Comparison of ENCODE assay signal across 9 mouse cellular contexts in genomic region chr11:118908431-118908980, GRCm38 (mm10). TPM values are rescaled to one million over a fixed set of nuclear protein-coding genes. Genes with fewer than 3 reads are reported as not detected.
DNase-seq lines count a peak whose midpoint lies in the region; ATAC-seq and TF ChIP-seq lines count a peak whose summit lies in the region.
"Had no signal": no experiment of that assay in that cellular context is flagged by ENCODE, and none has a peak within 500 bp of the region (broad histone marks: within the 10 kb centered on the region; RNA-seq: fewer than 3 reads in every experiment).

No protein-coding gene starts in this region.

- H3K9ac ChIP-seq in heart, embryonic 11.5 days (ENCODE audit: low read depth, low read length) = no peak overlapping the region
- H3K9ac ChIP-seq in embryonic facial prominence, embryonic 14.5 days (ENCODE audit: low read depth, low read length) = peak overlapping the region; percentile 57
- peak overlapping the region; percentile 12; the same call in 1 of the 2 replicates for H3K9ac ChIP-seq in limb, embryonic 14.5 days (ENCODE audit: low read depth, low read length, severe bottlenecking)

- ATAC-seq in heart, embryonic 11.5 days (replicated peaks; ENCODE audit: insufficient number of reproducible peaks, low FRiP score, low TSS enrichment) = 0 out of 2 replicates have a peak, but pooled peaks have one; percentile 12
- ATAC-seq in embryonic facial prominence, embryonic 14.5 days (ENCODE audit: low read depth) = no peak
- no peak for ATAC-seq in limb, embryonic 14.5 days (ENCODE audit: low FRiP score, low read depth)
- ATAC-seq in monocyte, adult 5-6 weeks (replicated peaks; ENCODE audit: insufficient number of reproducible peaks, low FRiP score, low TSS enrichment, poor library complexity, severe bottlenecking) = no peak

- H3K36me3 ChIP-seq in heart, embryonic 11.5 days (ENCODE audit: control insufficient read depth, insufficient read depth, low read length) = no peaks in the 10 kb centered on the region
- H3K36me3 ChIP-seq in E14TG2a.4 (ENCODE audit: insufficient read depth, low read length) = no peaks in the 10 kb centered on the region
- H3K36me3 ChIP-seq in embryonic facial prominence, embryonic 14.5 days (ENCODE audit: control insufficient read depth, insufficient read depth, low read length) = no peaks in the 10 kb centered on the region
- H3K36me3 ChIP-seq in limb, embryonic 14.5 days (ENCODE audit: control insufficient read depth, insufficient read depth, low read length) = no peaks in the 10 kb centered on the region

- TF ChIP-seq CTCF in E14TG2a.4 (conservative IDR thresholded peaks at IDR 0.05; ENCODE audit: low read length) = no peak

- peaks cover 67% of the 10 kb centered on the region for H3K27me3 ChIP-seq in heart, embryonic 11.5 days (ENCODE audit: control insufficient read depth, insufficient read depth, low read length)
- peaks cover 90% of the 10 kb centered on the region for H3K27me3 ChIP-seq in E14TG2a.4 (ENCODE audit: insufficient read depth, low read length)
- peaks cover 72% of the 10 kb centered on the region for H3K27me3 ChIP-seq in embryonic facial prominence, embryonic 14.5 days (replicated peaks; ENCODE audit: control insufficient read depth, insufficient read depth, low read length)
- peaks cover 41% of the 10 kb centered on the region for H3K27me3 ChIP-seq in limb, embryonic 14.5 days (ENCODE audit: control insufficient read depth, insufficient read depth, low read length)

- H3K4me2 ChIP-seq in heart, embryonic 11.5 days = peak overlapping the region; percentile 76
- peak overlapping the region; percentile 94 for H3K4me2 ChIP-seq in embryonic facial prominence, embryonic 14.5 days (ENCODE audit: low read depth, low read length)
- H3K4me2 ChIP-seq in limb, embryonic 14.5 days (replicated peaks; ENCODE audit: low read depth, low read length, severe bottlenecking) = peak overlapping the region; percentile 99

- H3K4me3 ChIP-seq in heart, embryonic 11.5 days (ENCODE audit: low read depth, low read length) = peak overlapping the region; percentile 51
- H3K4me3 ChIP-seq in E14TG2a.4 (replicated peaks; ENCODE audit: low read length) = peak overlapping the region; percentile 72
- peak overlapping the region; percentile 48 for H3K4me3 ChIP-seq in embryonic facial prominence, embryonic 14.5 days (ENCODE audit: low read depth, low read length)
- H3K4me3 ChIP-seq in limb, embryonic 14.5 days (replicated peaks; ENCODE audit: low read length) = peak overlapping the region; percentile 48

- WGBS in heart, embryonic 11.5 days (ENCODE audit: insufficient replicate concordance) = 0% methylated on average over 52 of the region's 52 CpGs
- under 1% methylated on average over 41 of the region's 52 CpGs for WGBS in embryonic facial prominence, embryonic 14.5 days
- under 1% methylated on average over 19 of the region's 52 CpGs for WGBS in limb, embryonic 14.5 days

- peaks cover 23% of the 10 kb centered on the region for H3K4me1 ChIP-seq in heart, embryonic 11.5 days (ENCODE audit: control insufficient read depth, insufficient read depth, low read length)
- H3K4me1 ChIP-seq in E14TG2a.4 (replicated peaks; ENCODE audit: low read depth, low read length) = peaks cover 29% of the 10 kb centered on the region
- peaks cover 11% of the 10 kb centered on the region for H3K4me1 ChIP-seq in embryonic facial prominence, embryonic 14.5 days (ENCODE audit: control insufficient read depth, insufficient read depth, low read length)
- H3K4me1 ChIP-seq in limb, embryonic 14.5 days (ENCODE audit: control insufficient read depth, insufficient read depth, low read length) = peaks cover 23% of the 10 kb centered on the region

- no peak overlapping the region for H3K27ac ChIP-seq in heart, embryonic 11.5 days (ENCODE audit: low read depth, low read length)
- H3K27ac ChIP-seq in embryonic facial prominence, embryonic 14.5 days (replicated peaks; ENCODE audit: low read depth, low read length) = no peak overlapping the region
- no peak overlapping the region for H3K27ac ChIP-seq in limb, embryonic 14.5 days (replicated peaks; ENCODE audit: low read depth, low read length)

- no peak for DNase-seq in heart, adult 18-20 months
- DNase-seq in embryonic facial prominence, embryonic 14.5 days (ENCODE audit: low spot score) = no peak
- no peak for DNase-seq in limb, embryonic 14.5 days (ENCODE audit: low spot score)
- no peak for DNase-seq in urinary bladder, adult 18-20 months (ENCODE audit: low spot score in 2 of 2)
- DNase-seq in kidney, postnatal 36 days = no peak

- no peak for TF ChIP-seq POLR2A in limb, embryonic 14.5 days (IDR thresholded peaks at IDR 0.05; ENCODE audit: borderline replicate concordance, extremely low read depth, insufficient read depth, insufficient read length)

- H3K9me3 ChIP-seq in heart, embryonic 11.5 days (replicated peaks; ENCODE audit: control insufficient read depth, low read length) = no peaks in the 10 kb centered on the region
- no peaks in the 10 kb centered on the region for H3K9me3 ChIP-seq in E14TG2a.4 (ENCODE audit: low read length)
- no peaks in the 10 kb centered on the region for H3K9me3 ChIP-seq in embryonic facial prominence, embryonic 14.5 days (ENCODE audit: control insufficient read depth, low read length)
- no peaks in the 10 kb centered on the region for H3K9me3 ChIP-seq in limb, embryonic 14.5 days (ENCODE audit: control insufficient read depth, low read length)

RNA-seq across cellular contexts. Expression of gene Rbfox3, which starts 2.9 kb away (rescaled TPM):
- polyA plus RNA-seq in heart, embryonic 11.5 days (2014; fragmentation: Nextera tagmentation; extraction: Ambion mirVana) = 0.69 and 1.4 TPM in 2 replicates
- under 1 TPM in 1 of 2 experiments, not detected in 1; 0.10 TPM for total RNA-seq in heart, adult 18-20 months (2021)
- polyA plus RNA-seq in embryonic facial prominence, embryonic 14.5 days (2014; fragmentation: Nextera tagmentation; extraction: Ambion mirVana) = 3.4 and 3.5 TPM in 2 replicates
- 0.26 and 0.43 TPM in 2 replicates for polyA plus RNA-seq in limb, embryonic 14.5 days (2012; rRNA removed)
- 0.26 and 0.44 TPM in 2 replicates for polyA plus RNA-seq in limb, embryonic 14.5 days (2014; fragmentation: Nextera tagmentation; extraction: Ambion mirVana)
- total RNA-seq in monocyte, adult 5-6 weeks (2017) = not detected in 3 replicates
- polyA plus RNA-seq: C2C12 had no signal
